ENCODE assay signal across 16 mouse cellular contexts in genomic region chr13:106691787-106692571, GRCm38 (mm10).
DNase-seq lines count a peak whose midpoint lies in the region; ATAC-seq and TF ChIP-seq lines count a peak whose summit lies in the region.
"Had no signal": no experiment of that assay in that cellular context is flagged by ENCODE, and none has a peak within 500 bp of the region (broad histone marks: within the 10 kb centered on the region; RNA-seq: fewer than 3 reads in every experiment).

No protein-coding gene starts in this region.

- H3K4me2 ChIP-seq in neural tube, embryonic 15.5 days: no peak overlapping the region
- no peak overlapping the region for H3K4me2 ChIP-seq in forebrain, embryonic 16.5 days (ENCODE audit: low read length)

- DNase-seq in liver, adult 2 months (ENCODE audit: extremely low read depth, low read depth, low spot score): no peak
- no peak for DNase-seq in liver
- DNase-seq in frontal cortex, postnatal 25 days (ENCODE audit: low spot score in 2 of 2): no peak
- DNase-seq: adrenal gland, adult 2 months; heart, postnatal 14 days; kidney, postnatal 36 days; lung, adult 18-20 months; midbrain, embryonic 14.5 days; right cerebral cortex, postnatal 4 days had no signal

- H3K4me3 ChIP-seq in liver, adult 2 months (ENCODE audit: insufficient read depth, low read depth, low read length): 0 out of 2 replicates have a peak overlapping the region, but pooled peaks have one; percentile 33
- peak overlapping the region; percentile 86 for H3K4me3 ChIP-seq in megakaryocyte, embryonic 14.5 days (replicated peaks)
- no peak overlapping the region for H3K4me3 ChIP-seq in neural tube, embryonic 15.5 days (replicated peaks)
- no peak overlapping the region for H3K4me3 ChIP-seq in forebrain, embryonic 16.5 days (replicated peaks; ENCODE audit: low read length)

- H3K27ac ChIP-seq in liver, adult 2 months (replicated peaks; ENCODE audit: insufficient read depth, low read depth, low read length): no peak overlapping the region
- H3K27ac ChIP-seq in neural tube, embryonic 15.5 days (replicated peaks): no peak overlapping the region
- no peak overlapping the region for H3K27ac ChIP-seq in forebrain, embryonic 16.5 days (ENCODE audit: low read length)

- H3K4me1 ChIP-seq in liver, adult 2 months (ENCODE audit: control insufficient read depth, insufficient read depth, low read length): no peaks in the 10 kb centered on the region
- peaks cover 24% of the 10 kb centered on the region for H3K4me1 ChIP-seq in megakaryocyte, embryonic 14.5 days
- no peaks in the 10 kb centered on the region for H3K4me1 ChIP-seq in neural tube, embryonic 15.5 days
- no peaks in the 10 kb centered on the region for H3K4me1 ChIP-seq in forebrain, embryonic 16.5 days (replicated peaks; ENCODE audit: control insufficient read depth, insufficient read depth, low read length)

- ATAC-seq in CD4-positive, CD25-positive, alpha-beta regulatory T cell, adult 4 months: peak; percentile 80
- ATAC-seq in common myeloid progenitor, adult 5-6 weeks (replicated peaks; ENCODE audit: low read depth, poor library complexity, severe bottlenecking): peak; percentile 98
- ATAC-seq in neural tube, embryonic 15.5 days (ENCODE audit: low FRiP score): no peak
- no peak for ATAC-seq in forebrain, embryonic 16.5 days
- ATAC-seq: intestine, embryonic 16.5 days had no signal

- no peaks in the 10 kb centered on the region for H3K36me3 ChIP-seq in liver, adult 2 months (ENCODE audit: control insufficient read depth, insufficient read depth, low read length)
- H3K36me3 ChIP-seq in megakaryocyte, embryonic 14.5 days (replicated peaks; ENCODE audit: low read length): no peaks in the 10 kb centered on the region
- no peaks in the 10 kb centered on the region for H3K36me3 ChIP-seq in neural tube, embryonic 15.5 days
- no peaks in the 10 kb centered on the region for H3K36me3 ChIP-seq in forebrain, embryonic 16.5 days (ENCODE audit: control insufficient read depth, insufficient read depth)
- H3K36me3 ChIP-seq: G1E had no signal

- TF ChIP-seq POLR2A in liver, adult 2 months (IDR thresholded peaks at IDR 0.05; ENCODE audit: extremely low read depth, insufficient read depth, low read length): no peak

- no peaks in the 10 kb centered on the region for H3K79me2 ChIP-seq in liver, adult 2 months (ENCODE audit: control insufficient read depth, insufficient read depth, low read length)

- no peak overlapping the region for H3K9ac ChIP-seq in liver, adult 2 months (ENCODE audit: low read depth, low read length)
- no peak overlapping the region for H3K9ac ChIP-seq in neural tube, embryonic 15.5 days (replicated peaks)
- H3K9ac ChIP-seq in forebrain, embryonic 16.5 days (replicated peaks; ENCODE audit: low read depth, low read length): no peak overlapping the region

- no peaks in the 10 kb centered on the region for H3K9me3 ChIP-seq in megakaryocyte, embryonic 14.5 days
- no peaks in the 10 kb centered on the region for H3K9me3 ChIP-seq in neural tube, embryonic 15.5 days (replicated peaks)
- no peaks in the 10 kb centered on the region for H3K9me3 ChIP-seq in forebrain, embryonic 16.5 days (ENCODE audit: control insufficient read depth, low read length)
- H3K9me3 ChIP-seq: G1E had no signal

- 61% methylated on average over 10 of the region's 10 CpGs for WGBS in liver, adult 2 months
- WGBS in neural tube, embryonic 15.5 days: 84% methylated on average over 10 of the region's 10 CpGs
- 85% methylated on average over 10 of the region's 10 CpGs for WGBS in forebrain, embryonic 16.5 days

- no peak for TF ChIP-seq CTCF in liver, adult 2 months (IDR thresholded peaks at IDR 0.05; ENCODE audit: low read depth, low read length)

- no peaks in the 10 kb centered on the region for H3K27me3 ChIP-seq in liver, adult 2 months (ENCODE audit: control insufficient read depth, insufficient read depth, low read length)
- no peaks in the 10 kb centered on the region for H3K27me3 ChIP-seq in megakaryocyte, embryonic 14.5 days (replicated peaks)
- H3K27me3 ChIP-seq in neural tube, embryonic 15.5 days (replicated peaks): no peaks in the 10 kb centered on the region
- no peaks in the 10 kb centered on the region for H3K27me3 ChIP-seq in forebrain, embryonic 16.5 days (replicated peaks; ENCODE audit: control insufficient read depth, insufficient read depth, low read length)

Comparison
In these comparisons a context has a peak if more than half of its experiments do, and no peak if none do; other contexts are left out.
1. H3K4me3 ChIP-seq: peak in liver, adult 2 months (single experiment) and megakaryocyte, embryonic 14.5 days (single experiment); none in neural tube, embryonic 15.5 days (single experiment) and forebrain, embryonic 16.5 days (single experiment).
2. ATAC-seq: peak in CD4-positive, CD25-positive, alpha-beta regulatory T cell, adult 4 months (single experiment) and common myeloid progenitor, adult 5-6 weeks (single experiment); none in neural tube, embryonic 15.5 days (single experiment) and forebrain, embryonic 16.5 days (single experiment).